Mouse (Mus musculus) bone marrow macrophage, adult 2 months (primary cell): ENCODE results near the gene Rpn1.

Source experiments
- CTCF ChIP-seq: IDR thresholded peaks from 2 replicates; pipeline ENCODE4 v1.5.1; 2012; ENCODE audit warnings: low read depth, mild to moderate bottlenecking, low read length, moderate library complexity
- POLR2A ChIP-seq: IDR thresholded peaks from 2 replicates; pipeline ENCODE4 v1.6.1; 2012; ENCODE audit warnings: mild to moderate bottlenecking, low read depth, low read length, borderline replicate concordance

GRCm38 (mm10) chr6:88133061-88133460, 48.8 kb downstream of the Rpn1 start:
- TF ChIP-seq CTCF (no peak), POLR2A (no peak)
